In the genomic region with DNA sequence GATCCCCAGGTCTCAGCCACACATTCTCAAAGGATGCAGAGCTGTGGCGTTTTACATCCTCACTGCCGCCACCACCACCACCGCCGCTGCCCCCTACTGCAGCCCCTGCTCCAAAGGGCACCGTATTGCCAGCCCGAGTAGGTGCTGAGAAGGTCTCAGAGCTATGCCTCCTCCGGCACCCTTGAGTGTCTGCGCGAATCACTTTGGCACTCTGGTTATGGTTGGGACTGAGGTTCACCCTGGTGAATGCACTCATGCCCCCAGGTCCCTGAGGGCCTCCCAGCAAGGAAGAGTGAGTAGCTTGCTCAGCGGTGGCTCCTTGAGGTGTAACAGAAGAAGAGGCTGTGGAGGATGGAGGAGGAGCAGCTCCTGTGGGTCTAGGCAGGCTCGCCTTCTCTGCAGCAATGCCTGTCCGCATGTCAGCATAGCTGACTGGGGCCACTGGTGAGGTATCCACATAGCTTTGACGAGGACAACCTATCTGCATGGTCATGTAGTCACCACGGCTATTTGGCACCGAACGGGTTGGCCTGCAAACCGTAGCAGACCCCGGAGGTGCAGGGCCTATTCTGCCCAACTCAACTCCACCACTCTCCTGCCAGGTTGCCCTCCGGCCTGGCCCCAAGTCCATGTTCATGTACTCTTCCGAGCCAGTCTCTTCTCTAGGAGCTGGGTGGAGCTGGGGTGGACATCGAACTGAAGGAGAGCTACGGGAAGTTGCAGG, we compare ENCODE assay signal across 9 mouse cellular contexts. TPM values are rescaled to one million over a fixed set of nuclear protein-coding genes. Genes with fewer than 3 reads are reported as not detected.
DNase-seq lines count a peak whose midpoint lies in the region; ATAC-seq and TF ChIP-seq lines count a peak whose summit lies in the region.
"Had no signal": no experiment of that assay in that cellular context is flagged by ENCODE, and none has a peak within 500 bp of the region (broad histone marks: within the 10 kb centered on the region; RNA-seq: fewer than 3 reads in every experiment).

No protein-coding gene starts in this region.

- peak overlapping the region; percentile 56 to 78 for H3K4me3 ChIP-seq in heart, embryonic 14.5 days (ENCODE audit: control insufficient read depth in 1 of 2, insufficient read depth in 1 of 2, low read depth in 1 of 2, low read length in 2 of 2)
- H3K4me3 ChIP-seq in midbrain, postnatal 0 days (ENCODE audit: low read depth, low read length): peak overlapping the region; percentile 47
- H3K4me3 ChIP-seq: megakaryocyte, embryonic 14.5 days had no signal

- 0 out of 2 replicates have a peak, but pooled peaks cover 11% of the 10 kb centered on the region for H3K27me3 ChIP-seq in heart, embryonic 14.5 days (ENCODE audit: control insufficient read depth, insufficient read depth, low read length)
- H3K27me3 ChIP-seq in midbrain, postnatal 0 days (ENCODE audit: insufficient read depth, low read length): no peaks in the 10 kb centered on the region

- H3K9me3 ChIP-seq in heart, embryonic 14.5 days (ENCODE audit: control insufficient read depth, low read length): no peaks in the 10 kb centered on the region
- H3K9me3 ChIP-seq in midbrain, postnatal 0 days (ENCODE audit: low read length): no peaks in the 10 kb centered on the region

- TF ChIP-seq CTCF in midbrain, postnatal 0 days (IDR thresholded peaks at IDR 0.05): no peak

- 23% methylated on average over 22 of the region's 22 CpGs for WGBS in heart, embryonic 14.5 days
- WGBS in midbrain, postnatal 0 days: 64% methylated on average over 22 of the region's 22 CpGs

- H3K4me2 ChIP-seq in heart, embryonic 14.5 days (ENCODE audit: low read length): peak overlapping the region; percentile 73
- peak overlapping the region; percentile 73 for H3K4me2 ChIP-seq in midbrain, postnatal 0 days (ENCODE audit: low read depth, low read length, poor library complexity, severe bottlenecking)

- peaks cover 24% of the 10 kb centered on the region for H3K36me3 ChIP-seq in heart, embryonic 14.5 days (ENCODE audit: control insufficient read depth, insufficient read depth, low read length)
- no peaks in the 10 kb centered on the region for H3K36me3 ChIP-seq in midbrain, postnatal 0 days (ENCODE audit: insufficient read depth, low read length)

- H3K9ac ChIP-seq in heart, embryonic 14.5 days (ENCODE audit: low read length): peak overlapping the region; percentile 96
- H3K9ac ChIP-seq in midbrain, postnatal 0 days (replicated peaks; ENCODE audit: low read length, poor library complexity, severe bottlenecking): peak overlapping the region; percentile 55

- peak overlapping the region; percentile 75 to 84 for H3K27ac ChIP-seq in heart, embryonic 14.5 days (replicated peaks in 1 of 2; ENCODE audit: control insufficient read depth in 1 of 2, insufficient read depth in 1 of 2, low read depth in 2 of 2, low read length in 2 of 2)
- no peak overlapping the region for H3K27ac ChIP-seq in midbrain, postnatal 0 days (ENCODE audit: low read depth, low read length)

- ATAC-seq in heart, embryonic 14.5 days (ENCODE audit: insufficient number of reproducible peaks, insufficient read depth, low FRiP score, low read depth): no peak
- ATAC-seq in midbrain, postnatal 0 days (ENCODE audit: low FRiP score): no peak

- H3K4me1 ChIP-seq in heart, embryonic 14.5 days (ENCODE audit: control insufficient read depth in 2 of 2, insufficient read depth in 2 of 2, low read length in 2 of 2): peaks cover 17 to 30% of the 10 kb centered on the region in 2 experiments
- H3K4me1 ChIP-seq in midbrain, postnatal 0 days (ENCODE audit: insufficient read depth, low read length): peaks cover 18% of the 10 kb centered on the region; the same call in 1 of the 2 replicates

- peak; percentile 58 for DNase-seq in cerebellum, adult 11-12 months
- DNase-seq in cerebellum, adult 8-10 months: no peak
- peak; percentile 22 for DNase-seq in urinary bladder, adult 2 months (ENCODE audit: low spot score)
- DNase-seq in urinary bladder, postnatal 36 days (ENCODE audit: low spot score in 2 of 2): no peak
- peak; percentile 17 to 36 for DNase-seq in kidney, postnatal 4 days
- DNase-seq in midbrain, postnatal 0 days (ENCODE audit: low spot score): no peak
- DNase-seq in c-Kit-positive CD71-positive TER-119-positive erythroid progenitor cells, embryonic 14.5 days (ENCODE audit: low spot score): no peak

RNA-seq across cellular contexts. Expression of a gene that starts 4.0 kb away (rescaled TPM):
- polyA plus RNA-seq in urinary bladder, adult 2 months (2012; rRNA removed): 6.6 and 7.7 TPM in 2 replicates
- polyA plus RNA-seq in heart, embryonic 14.5 days (2014; fragmentation: Nextera tagmentation; extraction: Ambion mirVana): 10.5 and 10.7 TPM in 2 replicates
- 56.9 and 61.2 TPM in 2 replicates for total RNA-seq in midbrain, postnatal 0 days (2014; rRNA removed)
- 4.7 and 5.0 TPM in 2 replicates for polyA plus RNA-seq in midbrain, postnatal 0 days (2015; fragmentation: Nextera tagmentation; extraction: Ambion mirVana)

RNA-seq across cellular contexts. Expression of a gene that starts 29.0 kb away (rescaled TPM):
- 28.6 and 30.3 TPM in 2 replicates for polyA plus RNA-seq in urinary bladder, adult 2 months (2012; rRNA removed)
- 7.0 and 8.7 TPM in 2 replicates for polyA plus RNA-seq in heart, embryonic 14.5 days (2014; fragmentation: Nextera tagmentation; extraction: Ambion mirVana)
- 3.6 and 6.9 TPM in 2 replicates for total RNA-seq in midbrain, postnatal 0 days (2014; rRNA removed)
- 2.3 and 2.8 TPM in 2 replicates for polyA plus RNA-seq in midbrain, postnatal 0 days (2015; fragmentation: Nextera tagmentation; extraction: Ambion mirVana)

RNA-seq across cellular contexts. Expression of a gene that starts 54.3 kb away (rescaled TPM):
- 0.04 TPM in 1 of 2 replicates, not detected in the other for polyA plus RNA-seq in urinary bladder, adult 2 months (2012; rRNA removed)
- 38.8 and 40.1 TPM in 2 replicates for polyA plus RNA-seq in heart, embryonic 14.5 days (2014; fragmentation: Nextera tagmentation; extraction: Ambion mirVana)
- not detected in 2 replicates for total RNA-seq in midbrain, postnatal 0 days (2014; rRNA removed)
- 16.3 and 16.8 TPM in 2 replicates for polyA plus RNA-seq in midbrain, postnatal 0 days (2015; fragmentation: Nextera tagmentation; extraction: Ambion mirVana)

Comparison
In these comparisons a context has a peak if more than half of its experiments do, and no peak if none do; other contexts are left out.
1. DNase-seq: peak in cerebellum, adult 11-12 months (single experiment), urinary bladder, adult 2 months (single experiment) and kidney, postnatal 4 days (2 of 2); none in cerebellum, adult 8-10 months (single experiment), urinary bladder, postnatal 36 days (0 of 2), midbrain, postnatal 0 days (single experiment) and c-Kit-positive CD71-positive TER-119-positive erythroid progenitor cells, embryonic 14.5 days (single experiment).
2. RNA of a gene that starts 54.3 kb away (polyA plus RNA-seq): 38.8 to 40.1 TPM in heart, embryonic 14.5 days and 16.3 to 16.8 TPM in midbrain, postnatal 0 days; 0.04 TPM in urinary bladder, adult 2 months; every median in the first group is over 10 times any median in the second.